Mouse (Mus musculus): ENCODE measurements at regions not wholly inside any gene's neighbourhood (a gene's known extent, or its start where the extent isn't known, plus 50 kb on each side); places are given as distances from the start of the nearest gene placed in this dataset.

DNA sequence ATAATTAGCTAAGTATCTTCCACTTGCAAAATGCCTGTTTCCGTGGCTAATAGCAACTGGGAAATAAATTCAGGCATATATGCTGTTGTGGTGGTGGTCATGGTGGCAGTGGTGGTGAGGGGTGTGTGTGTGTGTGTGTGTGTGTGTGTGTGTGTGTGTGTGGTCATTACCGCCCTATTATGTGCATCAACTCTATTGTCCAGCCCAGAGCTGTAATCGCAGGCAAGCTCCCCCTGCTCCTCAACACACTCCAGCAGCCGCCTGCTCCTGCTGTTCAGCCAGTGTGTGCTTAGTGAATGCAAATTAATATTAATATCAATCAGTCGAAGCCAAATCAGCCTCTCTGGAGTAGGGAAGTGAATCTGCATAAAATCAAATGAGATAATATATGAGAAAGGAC is 152.9 kb upstream of the Zic3 start:
- Histone ChIP-seq H3K4me3 (replicated peaks; ENCODE audit: low read length) (no peak overlapping the region), H3K4me1 (replicated peaks; ENCODE audit: low read depth, low read length) (no peaks in the 10 kb centered on the region), H3K27me3 (ENCODE audit: insufficient read depth, low read length) (no peaks in the 10 kb centered on the region), H3K36me3 (ENCODE audit: insufficient read depth, low read length) (no peaks in the 10 kb centered on the region), H3K9me3 (ENCODE audit: low read length) (no peaks in the 10 kb centered on the region)
- no peak for TF ChIP-seq POU5F1 (IDR thresholded peaks at IDR 0.05; ENCODE audit: borderline replicate concordance, low read length)
- no peak for TF ChIP-seq NANOG (IDR thresholded peaks at IDR 0.05; ENCODE audit: borderline replicate concordance, low read length)
- TF ChIP-seq CTCF (conservative IDR thresholded peaks at IDR 0.05; ENCODE audit: low read length) = no peak

GRCm38 (mm10) chrX:57916705-57917104 is 105.8 kb upstream of the Zic3 start:
- peaks cover 29% of the 10 kb centered on the region for H3K4me1 ChIP-seq (replicated peaks; ENCODE audit: low read depth, low read length)
- no peaks in the 10 kb centered on the region for H3K9me3 ChIP-seq (ENCODE audit: low read length)
- H3K4me3 ChIP-seq (replicated peaks; ENCODE audit: low read length) = no peak overlapping the region
- peaks cover 33% of the 10 kb centered on the region for H3K27me3 ChIP-seq (ENCODE audit: insufficient read depth, low read length)
- no peaks in the 10 kb centered on the region for H3K36me3 ChIP-seq (ENCODE audit: insufficient read depth, low read length)
- TF ChIP-seq POU5F1 (IDR thresholded peaks at IDR 0.05; ENCODE audit: borderline replicate concordance, low read length) (no peak), NANOG (IDR thresholded peaks at IDR 0.05; ENCODE audit: borderline replicate concordance, low read length) (no peak), CTCF (conservative IDR thresholded peaks at IDR 0.05; ENCODE audit: low read length) (no peak)

DNA sequence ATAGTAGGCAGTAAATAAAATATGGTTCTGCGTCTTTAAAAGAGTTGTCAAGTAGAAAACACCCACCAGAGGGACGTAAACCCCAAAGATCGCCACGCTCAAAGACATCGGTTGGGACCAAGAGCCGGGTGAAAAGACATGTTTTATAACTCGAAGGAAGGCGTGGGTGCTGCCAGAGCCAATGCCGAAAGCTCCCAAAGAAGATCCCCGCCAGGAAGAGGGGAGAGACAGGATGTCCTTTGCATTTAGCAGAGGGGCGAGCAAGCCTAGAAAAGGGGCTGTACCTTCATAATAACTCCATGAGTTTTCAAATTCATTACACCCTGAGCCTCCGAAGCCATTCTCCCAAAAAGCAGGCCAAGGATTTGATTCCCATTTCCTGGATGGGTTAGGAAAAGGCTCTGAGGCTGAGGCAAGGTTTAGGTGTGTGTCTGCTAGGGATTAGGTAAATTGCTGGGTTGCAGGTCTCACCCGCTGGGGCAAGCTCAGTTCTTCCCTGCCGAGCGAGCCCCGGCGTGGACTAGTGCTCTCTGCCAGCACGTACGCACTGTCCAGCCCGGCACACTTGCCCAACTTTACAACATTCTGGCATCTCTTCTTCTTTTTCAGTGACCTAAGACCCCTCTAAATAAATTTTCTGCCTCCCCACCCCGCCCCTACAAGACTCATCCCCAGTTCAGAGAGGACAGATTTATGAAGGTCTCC is 104.9 kb upstream of the Zic3 start:
- TF ChIP-seq NANOG (IDR thresholded peaks at IDR 0.05; ENCODE audit: borderline replicate concordance, low read length) (no peak), POU5F1 (IDR thresholded peaks at IDR 0.05; ENCODE audit: borderline replicate concordance, low read length) (no peak), CTCF (conservative IDR thresholded peaks at IDR 0.05; ENCODE audit: low read length) (no peak)
- H3K36me3 ChIP-seq (ENCODE audit: insufficient read depth, low read length) = no peaks in the 10 kb centered on the region
- H3K27me3 ChIP-seq (ENCODE audit: insufficient read depth, low read length) = peaks cover 37% of the 10 kb centered on the region
- H3K4me3 ChIP-seq (replicated peaks; ENCODE audit: low read length) = no peak overlapping the region
- peaks cover 36% of the 10 kb centered on the region for H3K4me1 ChIP-seq (replicated peaks; ENCODE audit: low read depth, low read length)
- H3K9me3 ChIP-seq (ENCODE audit: low read length) = no peaks in the 10 kb centered on the region

DNA sequence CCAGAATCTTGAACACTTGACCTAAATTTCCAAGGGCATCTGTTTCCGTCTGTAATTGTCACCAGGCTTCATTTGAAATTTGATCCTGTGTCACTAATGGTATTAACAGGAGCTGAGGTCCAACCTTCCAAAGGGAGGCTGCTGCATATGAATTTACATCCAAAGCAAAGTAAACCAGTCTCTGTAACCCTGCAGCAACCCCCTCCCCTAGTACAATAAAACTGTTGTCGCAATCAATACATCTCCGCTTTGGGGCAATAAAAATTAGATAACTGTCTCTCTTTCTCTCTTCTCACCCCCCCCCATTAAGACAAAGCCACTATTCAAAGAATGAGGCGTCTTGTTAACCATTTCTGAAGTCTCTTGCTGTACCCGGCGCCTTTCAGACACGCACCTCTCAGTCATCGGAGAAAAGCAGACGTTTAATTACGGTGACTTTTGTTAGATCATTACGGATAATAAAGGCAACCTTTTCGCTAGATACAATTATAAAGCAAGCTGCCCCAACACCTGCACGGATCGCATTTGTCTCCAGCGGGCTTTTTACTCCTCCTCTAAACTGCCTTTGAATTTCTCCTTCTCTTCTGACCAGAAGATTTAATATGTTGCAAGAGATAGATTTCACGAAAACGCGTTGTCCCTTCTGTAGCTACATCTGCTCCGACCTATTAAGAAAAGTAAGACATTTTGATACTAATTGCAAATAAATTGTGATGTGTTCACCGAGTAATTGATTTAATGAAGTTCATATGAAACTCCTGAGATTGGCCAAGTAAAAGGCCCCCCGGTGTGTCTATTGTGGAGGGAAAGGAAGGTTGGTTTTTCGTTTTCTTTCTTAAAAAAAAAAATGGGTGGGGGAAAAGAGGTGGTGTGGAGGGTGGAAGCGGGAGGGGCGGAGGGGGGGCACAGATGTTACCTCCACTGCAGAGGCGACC is 104.1 kb upstream of the Zic3 start:
- peaks cover 42% of the 10 kb centered on the region for H3K27me3 ChIP-seq (ENCODE audit: insufficient read depth, low read length)
- H3K9me3 ChIP-seq (ENCODE audit: low read length) = no peaks in the 10 kb centered on the region
- 0 out of 2 replicates have a peak overlapping the region, but pooled peaks have one; percentile 23 for H3K4me3 ChIP-seq (replicated peaks; ENCODE audit: low read length)
- TF ChIP-seq NANOG (IDR thresholded peaks at IDR 0.05; ENCODE audit: borderline replicate concordance, low read length) = no peak
- no peak for TF ChIP-seq POU5F1 (IDR thresholded peaks at IDR 0.05; ENCODE audit: borderline replicate concordance, low read length)
- TF ChIP-seq CTCF (conservative IDR thresholded peaks at IDR 0.05; ENCODE audit: low read length) = no peak
- H3K4me1 ChIP-seq (replicated peaks; ENCODE audit: low read depth, low read length) = peaks cover 43% of the 10 kb centered on the region
- H3K36me3 ChIP-seq (ENCODE audit: insufficient read depth, low read length) = no peaks in the 10 kb centered on the region

DNA sequence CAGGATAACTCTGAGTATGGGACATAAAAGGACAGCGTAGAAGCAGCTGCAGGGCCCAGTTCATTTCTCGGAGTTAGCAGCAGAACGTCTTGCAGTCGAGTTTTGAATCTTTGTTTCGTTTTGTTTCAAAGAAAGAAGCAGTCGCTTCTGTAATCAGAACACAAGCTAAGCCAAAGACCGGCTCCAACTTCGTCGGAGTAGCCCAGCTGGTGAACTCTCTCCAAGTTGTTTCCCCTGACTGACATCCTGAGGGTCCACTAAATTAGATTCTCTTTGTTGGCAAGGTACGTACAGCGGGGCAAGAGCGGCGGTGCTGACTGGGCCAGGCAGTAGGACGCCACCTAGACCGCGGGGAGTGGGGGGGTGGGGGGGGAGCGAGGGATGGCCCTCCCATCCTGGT is 102.6 kb upstream of the Zic3 start:
- H3K9me3 ChIP-seq (ENCODE audit: low read length) = no peaks in the 10 kb centered on the region
- no peak overlapping the region for H3K4me3 ChIP-seq (replicated peaks; ENCODE audit: low read length)
- peaks cover 43% of the 10 kb centered on the region for H3K4me1 ChIP-seq (replicated peaks; ENCODE audit: low read depth, low read length)
- no peaks in the 10 kb centered on the region for H3K36me3 ChIP-seq (ENCODE audit: insufficient read depth, low read length)
- no peak for TF ChIP-seq NANOG (IDR thresholded peaks at IDR 0.05; ENCODE audit: borderline replicate concordance, low read length)
- TF ChIP-seq CTCF (conservative IDR thresholded peaks at IDR 0.05; ENCODE audit: low read length) = no peak
- no peak for TF ChIP-seq POU5F1 (IDR thresholded peaks at IDR 0.05; ENCODE audit: borderline replicate concordance, low read length)
- peaks cover 42% of the 10 kb centered on the region for H3K27me3 ChIP-seq (ENCODE audit: insufficient read depth, low read length)

GRCm38 (mm10) chrX:57920376-57920775 is 102.1 kb upstream of the Zic3 start:
- Histone ChIP-seq H3K27me3 (ENCODE audit: insufficient read depth, low read length) (peaks cover 42% of the 10 kb centered on the region), H3K4me3 (replicated peaks; ENCODE audit: low read length) (no peak overlapping the region), H3K9me3 (ENCODE audit: low read length) (no peaks in the 10 kb centered on the region), H3K36me3 (ENCODE audit: insufficient read depth, low read length) (no peaks in the 10 kb centered on the region), H3K4me1 (replicated peaks; ENCODE audit: low read depth, low read length) (peaks cover 43% of the 10 kb centered on the region)
- no peak for TF ChIP-seq CTCF (conservative IDR thresholded peaks at IDR 0.05; ENCODE audit: low read length)
- TF ChIP-seq NANOG (IDR thresholded peaks at IDR 0.05; ENCODE audit: borderline replicate concordance, low read length) = no peak
- no peak for TF ChIP-seq POU5F1 (IDR thresholded peaks at IDR 0.05; ENCODE audit: borderline replicate concordance, low read length)

DNA sequence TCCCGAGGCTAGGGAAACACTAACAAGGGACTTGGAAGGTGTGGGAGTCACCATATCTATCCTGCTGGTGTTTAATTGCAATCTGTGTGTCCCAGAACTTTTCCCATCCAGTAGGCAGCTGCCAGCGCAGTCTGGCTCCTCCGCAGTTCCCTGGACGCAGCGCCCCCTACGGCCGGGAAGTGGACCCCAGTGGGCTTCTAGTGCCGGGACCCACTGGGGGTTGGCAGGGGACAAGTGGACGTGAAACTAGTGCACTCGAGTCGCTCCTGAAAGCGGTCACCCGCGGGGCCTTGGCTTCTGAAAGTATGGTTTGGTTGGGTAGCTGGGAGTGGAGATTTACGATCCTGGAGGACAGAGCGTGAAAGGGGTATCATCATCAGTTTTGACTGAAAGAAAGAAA is 101.2 kb upstream of the Zic3 start:
- Histone ChIP-seq H3K4me1 (replicated peaks; ENCODE audit: low read depth, low read length) (peaks cover 42% of the 10 kb centered on the region), H3K4me3 (replicated peaks; ENCODE audit: low read length) (no peak overlapping the region), H3K27me3 (ENCODE audit: insufficient read depth, low read length) (peaks cover 42% of the 10 kb centered on the region), H3K9me3 (ENCODE audit: low read length) (no peaks in the 10 kb centered on the region), H3K36me3 (ENCODE audit: insufficient read depth, low read length) (no peaks in the 10 kb centered on the region)
- TF ChIP-seq POU5F1 (IDR thresholded peaks at IDR 0.05; ENCODE audit: borderline replicate concordance, low read length) (no peak), NANOG (IDR thresholded peaks at IDR 0.05; ENCODE audit: borderline replicate concordance, low read length) (no peak), CTCF (conservative IDR thresholded peaks at IDR 0.05; ENCODE audit: low read length) (peak; percentile 15; the same call in 1 of the 2 replicates)

- Histone ChIP-seq H3K27me3 (ENCODE audit: insufficient read depth, low read length) (peaks cover 42% of the 10 kb centered on the region), H3K4me1 (replicated peaks; ENCODE audit: low read depth, low read length) (peaks cover 39% of the 10 kb centered on the region), H3K36me3 (ENCODE audit: insufficient read depth, low read length) (no peaks in the 10 kb centered on the region), H3K4me3 (replicated peaks; ENCODE audit: low read length) (peak overlapping the region; percentile 26; the same call in 1 of the 2 replicates), H3K9me3 (ENCODE audit: low read length) (no peaks in the 10 kb centered on the region)
- TF ChIP-seq NANOG (IDR thresholded peaks at IDR 0.05; ENCODE audit: borderline replicate concordance, low read length) = no peak
- TF ChIP-seq POU5F1 (IDR thresholded peaks at IDR 0.05; ENCODE audit: borderline replicate concordance, low read length) = no peak
- TF ChIP-seq CTCF (conservative IDR thresholded peaks at IDR 0.05; ENCODE audit: low read length) = no peak
These were observed 100.6 kb upstream of the Zic3 start for GRCm38 (mm10) chrX:57921821-57922449.
